Mouse (Mus musculus) ES-Bruce4 (cell line): ENCODE data around the gene Zfp619. TPM values are rescaled to one million over a fixed set of nuclear protein-coding genes. Genes with fewer than 3 reads are reported as not detected.

ENCODE experiments used
- H3K27ac ChIP-seq: 2 replicates; pipeline ENCODE4 v1.5.1; 2012; ENCODE audit warnings: low read length, inconsistent platforms; ENCODE audit not compliant: insufficient read depth
- H3K27me3 ChIP-seq: 2 replicates; pipeline ENCODE4 v1.6.1; 2012; ENCODE audit warnings: mild to moderate bottlenecking, low read length, inconsistent platforms; ENCODE audit not compliant: control insufficient read depth, poor library complexity, insufficient read depth, severe bottlenecking
- H3K36me3 ChIP-seq: 2 replicates; pipeline ENCODE4 v1.6.1; 2012; ENCODE audit warnings: inconsistent platforms, mild to moderate bottlenecking, low read length, moderate library complexity; ENCODE audit not compliant: control insufficient read depth, poor library complexity, insufficient read depth, severe bottlenecking
- H3K4me1 ChIP-seq: one replicate; pipeline ENCODE4 v1.8.1; 2011; ENCODE audit warnings: low read length; ENCODE audit not compliant: control insufficient read depth, insufficient read depth
- H3K4me3 ChIP-seq: 2 replicates; pipeline ENCODE4 v1.5.1; 2011; ENCODE audit warnings: low read depth, mild to moderate bottlenecking, low read length
- H3K9ac ChIP-seq: 2 replicates; pipeline ENCODE4 v1.6.1; 2012; ENCODE audit warnings: low read depth, mild to moderate bottlenecking, inconsistent platforms; ENCODE audit not compliant: poor library complexity, severe bottlenecking
- H3K9me3 ChIP-seq: replicated peaks from 2 replicates; pipeline ENCODE4 v1.6.1; 2012; ENCODE audit warnings: mild to moderate bottlenecking, low read length, inconsistent platforms; ENCODE audit not compliant: control insufficient read depth, poor library complexity, insufficient read depth, severe bottlenecking
- CTCF ChIP-seq: IDR thresholded peaks from one replicate; pipeline ENCODE4 v1.8.1; 2011; ENCODE audit warnings: low read depth, low read length
- EP300 ChIP-seq: IDR thresholded peaks from 2 replicates; pipeline ENCODE4 v1.6.1; 2011; ENCODE audit warnings: low read depth, low read length; ENCODE audit not compliant: insufficient read depth
- POLR2A ChIP-seq: IDR thresholded peaks from one replicate; pipeline ENCODE4 v1.8.1; 2011; ENCODE audit warnings: low read length; ENCODE audit not compliant: insufficient read depth
- polyA plus RNA-seq: library from polyadenylated mRNA; stranded (reverse); fragments of >200 nt; gene quantifications from 2 replicates; pipeline ENCODE4 v1.2.4, GENCODE M21; 2011; ENCODE audit warnings: low read depth; ENCODE audit not compliant: missing spikeins, insufficient read depth, insufficient read length

Gene Zfp619
- 2.8 and 3.1 TPM in 2 replicates for polyA plus RNA-seq

- Histone ChIP-seq H3K9ac (peak within 1 kb of the TSS; percentile 71), H3K4me3 (peak within 1 kb of the TSS; percentile 81), H3K27ac (peak within 1 kb of the TSS; percentile 40), H3K4me1 (no peaks in the 10 kb centered on the region), H3K27me3 (no peaks in the 10 kb centered on the region), H3K9me3 (no peaks in the 10 kb centered on the region), H3K36me3 (no peaks in the 10 kb centered on the region)
- peak; percentile 26 for TF ChIP-seq CTCF
- TF ChIP-seq POLR2A: no peak
- no peak for TF ChIP-seq EP300
These were observed at the start of gene Zfp619 for GRCm38 (mm10) chr7:39517616-39518177. Zfp619 (plus strand) TSS chr7:39517766.

DNA sequence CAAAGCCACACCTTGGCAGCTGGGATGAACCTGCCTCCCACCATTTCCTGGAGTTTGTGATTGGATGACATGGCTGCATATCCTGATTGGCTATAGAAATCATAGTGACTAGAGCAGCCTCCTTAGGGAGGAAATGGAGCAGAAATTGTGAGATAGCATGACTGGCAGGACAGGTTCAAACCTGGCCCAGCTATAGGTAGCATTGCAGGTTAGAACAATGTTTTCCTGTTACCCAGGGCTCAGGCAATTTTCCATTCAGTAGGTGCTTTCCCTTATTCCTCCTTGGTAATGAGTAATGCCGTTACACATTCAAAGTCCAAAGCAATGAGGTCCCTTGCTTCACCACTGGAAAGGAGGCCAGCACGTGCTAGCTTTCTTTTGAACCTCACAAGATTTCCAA lies 38.6 kb upstream of the Zfp619 start:
- H3K36me3 ChIP-seq: no peaks in the 10 kb centered on the region

GRCm38 (mm10) chr7:39484384-39484783 lies 33.2 kb upstream of the Zfp619 start:
- Histone ChIP-seq H3K4me3 (no peak overlapping the region), H3K9me3 (no peaks in the 10 kb centered on the region), H3K4me1 (no peaks in the 10 kb centered on the region), H3K27ac (no peak overlapping the region), H3K27me3 (no peaks in the 10 kb centered on the region), H3K36me3 (no peaks in the 10 kb centered on the region), H3K9ac (no peak overlapping the region)
- TF ChIP-seq CTCF (no peak), POLR2A (no peak), EP300 (no peak)

More for the DNA sequence above, 38.6 kb upstream of the Zfp619 start:
- Histone ChIP-seq H3K9me3 (no peaks in the 10 kb centered on the region), H3K9ac (no peak overlapping the region), H3K27me3 (no peaks in the 10 kb centered on the region), H3K4me1 (no peaks in the 10 kb centered on the region), H3K27ac (no peak overlapping the region), H3K4me3 (no peak overlapping the region)
- no peak for TF ChIP-seq CTCF
- no peak for TF ChIP-seq EP300
- no peak for TF ChIP-seq POLR2A

GRCm38 (mm10) chr7:39487159-39487853 lies 30.3 kb upstream of the Zfp619 start:
- TF ChIP-seq EP300 (no peak), CTCF (no peak), POLR2A (no peak)
- H3K36me3 ChIP-seq: no peaks in the 10 kb centered on the region
- H3K9ac ChIP-seq: 0 out of 2 replicates have a peak overlapping the region, but pooled peaks have one; percentile 20
- H3K9me3 ChIP-seq: no peaks in the 10 kb centered on the region
- no peaks in the 10 kb centered on the region for H3K4me1 ChIP-seq
- peak overlapping the region; percentile 85 for H3K4me3 ChIP-seq
- H3K27ac ChIP-seq: no peak overlapping the region
- no peaks in the 10 kb centered on the region for H3K27me3 ChIP-seq

DNA sequence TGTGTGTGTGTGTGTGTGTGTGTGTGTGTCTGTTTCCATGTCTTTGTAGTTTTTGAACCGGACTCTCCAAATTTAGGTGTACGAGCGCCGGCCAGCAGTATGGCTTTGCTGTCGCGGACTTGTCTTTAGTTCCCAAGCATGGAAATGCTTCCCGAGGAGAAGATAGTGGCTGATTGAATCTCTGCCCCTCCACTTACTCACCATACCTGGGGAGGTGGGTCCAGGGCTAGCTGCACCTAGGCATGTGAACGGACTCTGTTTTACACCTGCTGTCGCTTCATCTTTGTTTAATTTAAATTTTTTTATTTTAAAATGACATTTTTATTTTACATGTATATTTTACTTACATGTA lies 29.7 kb upstream of the Zfp619 start:
- no peaks in the 10 kb centered on the region for H3K27me3 ChIP-seq
- no peak overlapping the region for H3K9ac ChIP-seq
- no peaks in the 10 kb centered on the region for H3K4me1 ChIP-seq
- no peaks in the 10 kb centered on the region for H3K9me3 ChIP-seq
- TF ChIP-seq CTCF (no peak), POLR2A (no peak), EP300 (no peak)
- H3K27ac ChIP-seq: no peak overlapping the region
- no peaks in the 10 kb centered on the region for H3K36me3 ChIP-seq
- peak overlapping the region; percentile 85 for H3K4me3 ChIP-seq

GRCm38 (mm10) chr7:39494646-39495045 lies 22.9 kb upstream of the Zfp619 start:
- Histone ChIP-seq H3K27ac (peak overlapping the region; percentile 13; the same call in 1 of the 2 replicates), H3K36me3 (no peaks in the 10 kb centered on the region), H3K9me3 (no peaks in the 10 kb centered on the region), H3K4me1 (peaks cover 1% of the 10 kb centered on the region), H3K9ac (no peak overlapping the region), H3K4me3 (no peak overlapping the region), H3K27me3 (no peaks in the 10 kb centered on the region)
- TF ChIP-seq EP300: peak; percentile 56; the same call in 1 of the 2 replicates
- no peak for TF ChIP-seq POLR2A
